Mouse (Mus musculus) heart, postnatal 10 days (tissue): ENCODE results near the gene Fzr1. TPM values are rescaled to one million over a fixed set of nuclear protein-coding genes. Genes with fewer than 3 reads are reported as not detected.

Experiments
- DNase-seq, 2 experiments: peaks; one replicate each; pipeline ENCODE4 v3.0.0; 2021
- intact Hi-C: fragments of 180-260 bp; cut with DNase I; formaldehyde crosslinking; loops from one replicate; pipeline ENCODE4 v1.15.1; 2025
- total RNA-seq, 2 experiments: library from RNA; stranded (reverse); gene quantifications; 2 replicates each; pipeline ENCODE4 v1.2.3; 2021

Gene Fzr1
- 10 to 100 TPM; 39.7 to 41.2 TPM for total RNA-seq

GRCm38 (mm10) chr10:81377793-81378552, at the start of gene Fzr1:
Gene Fzr1 (minus strand): TSS chr10:81378516.
- intact Hi-C loops, result loop anchor here (2.0 kb wide), 1 partner anchor 19 kb away; no protein-coding TSS in a partner anchor
- DNase-seq, result peak in 1 of 2 experiments; percentile 34

- DNase-seq, result peak; percentile 11 to 25
- intact Hi-C loops, result loop anchor here (1.0 kb wide), 1 partner anchor 14 kb away; no protein-coding TSS in a partner anchor
Measured at GRCm38 (mm10) chr10:81427804-81428506, 49.6 kb upstream of the Fzr1 start.

DNA sequence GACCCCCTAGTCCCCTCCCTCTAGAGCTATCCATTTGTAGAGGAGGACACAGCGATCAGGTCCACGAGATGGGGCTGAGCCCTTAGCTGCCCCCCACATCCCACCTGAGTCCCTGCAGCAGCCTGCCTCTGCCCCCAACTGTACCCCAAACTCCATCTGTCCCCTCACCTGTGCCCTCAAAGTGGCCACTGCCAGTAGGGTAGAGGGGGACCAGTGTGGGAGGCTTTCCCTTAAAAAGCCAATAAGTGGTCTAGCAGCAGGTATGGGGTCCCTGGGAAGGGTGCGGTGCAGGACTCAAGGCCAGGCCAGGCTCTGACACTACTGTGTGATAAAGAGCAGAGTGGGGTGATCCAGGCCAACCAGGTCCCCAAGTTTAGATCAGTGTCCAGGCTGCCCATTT, 49.0 kb upstream of the Fzr1 start:
- DNase-seq, result no peak
- intact Hi-C loops, result no loop called here

GRCm38 (mm10) chr10:81426897-81427296, 48.6 kb upstream of the Fzr1 start:
- intact Hi-C loops, result no loop called here
- DNase-seq, result peak; percentile 78 to 80

GRCm38 (mm10) chr10:81426081-81426671, 47.9 kb upstream of the Fzr1 start:
- DNase-seq, result peak; percentile 37 to 58
- intact Hi-C loops, result no loop called here

DNA sequence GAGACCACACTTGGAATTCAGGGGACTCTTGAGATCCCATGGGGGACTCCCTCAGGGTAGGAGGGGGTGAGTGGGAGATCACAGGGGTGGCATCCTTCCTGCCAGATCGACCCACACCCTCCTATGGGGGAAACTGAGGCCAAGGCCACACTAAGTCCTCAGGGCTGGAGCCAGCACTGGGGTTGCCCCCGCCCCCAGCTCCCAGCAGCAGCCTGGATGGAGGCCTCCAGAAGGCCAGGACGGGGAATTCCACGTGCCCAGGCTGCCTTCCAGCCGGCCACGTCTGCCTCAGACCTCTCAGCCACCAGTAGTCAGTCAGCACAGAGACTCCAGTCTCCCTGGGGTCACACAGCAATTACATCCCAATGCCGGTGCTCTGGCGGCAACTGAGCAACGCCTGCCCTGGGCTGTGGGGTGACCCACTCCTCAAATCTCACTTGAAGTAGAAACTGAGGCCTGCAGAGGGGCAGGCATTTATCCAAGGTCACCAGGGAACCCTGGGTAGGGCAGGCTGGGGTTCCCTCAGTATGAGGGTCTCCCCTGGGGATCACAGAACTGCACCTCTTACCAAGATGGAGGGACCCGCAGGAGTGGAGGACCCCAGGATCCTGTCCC, 47.0 kb upstream of the Fzr1 start:
- intact Hi-C loops, result loop anchor here (2.0 kb wide), 1 partner anchor 15 kb away; no protein-coding TSS in a partner anchor
- peak; percentile 76 to 81 for DNase-seq

DNA sequence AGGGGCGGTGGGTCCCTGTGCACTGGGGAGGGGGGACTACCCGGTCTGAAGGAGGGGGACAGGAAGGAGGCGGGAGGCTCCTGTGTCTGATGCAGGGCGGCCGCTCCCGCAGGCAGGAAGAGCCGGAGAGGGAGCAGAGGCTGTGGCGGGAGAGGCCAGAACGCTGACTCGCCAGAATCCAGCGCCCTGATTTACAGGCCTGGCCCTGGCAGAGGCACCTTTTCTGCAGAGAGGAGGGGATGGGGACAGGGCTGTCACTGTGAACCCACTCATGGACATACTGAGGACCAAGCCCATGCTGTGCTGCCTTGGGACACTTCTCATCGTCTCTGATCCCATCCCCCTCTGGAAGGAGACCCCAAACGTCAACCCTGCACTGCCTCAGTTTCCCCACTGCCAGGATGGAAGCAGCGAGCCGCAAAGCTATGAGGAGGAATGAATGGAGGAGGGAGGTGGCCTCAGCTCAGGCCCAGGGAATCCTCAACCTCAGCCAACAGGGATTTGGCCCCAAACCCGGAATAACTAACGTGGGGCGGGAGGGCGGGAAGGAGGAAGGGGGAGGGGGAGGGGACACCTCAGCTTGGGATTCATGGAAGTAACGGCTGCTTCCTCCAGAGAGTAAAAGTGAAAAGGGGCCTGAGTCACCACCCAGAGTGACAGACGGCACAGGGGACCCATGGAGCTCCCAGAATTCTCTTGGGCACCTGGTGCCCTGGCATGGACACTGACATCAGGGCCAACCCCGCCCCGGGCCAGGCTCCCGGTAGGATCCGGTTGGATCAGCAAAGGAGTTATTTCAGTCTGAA, 46.1 kb upstream of the Fzr1 start:
- intact Hi-C loops, result loop anchor here (2.0 kb wide), 1 partner anchor 14 kb away; no protein-coding TSS in a partner anchor
- DNase-seq, result peak; percentile 87

DNA sequence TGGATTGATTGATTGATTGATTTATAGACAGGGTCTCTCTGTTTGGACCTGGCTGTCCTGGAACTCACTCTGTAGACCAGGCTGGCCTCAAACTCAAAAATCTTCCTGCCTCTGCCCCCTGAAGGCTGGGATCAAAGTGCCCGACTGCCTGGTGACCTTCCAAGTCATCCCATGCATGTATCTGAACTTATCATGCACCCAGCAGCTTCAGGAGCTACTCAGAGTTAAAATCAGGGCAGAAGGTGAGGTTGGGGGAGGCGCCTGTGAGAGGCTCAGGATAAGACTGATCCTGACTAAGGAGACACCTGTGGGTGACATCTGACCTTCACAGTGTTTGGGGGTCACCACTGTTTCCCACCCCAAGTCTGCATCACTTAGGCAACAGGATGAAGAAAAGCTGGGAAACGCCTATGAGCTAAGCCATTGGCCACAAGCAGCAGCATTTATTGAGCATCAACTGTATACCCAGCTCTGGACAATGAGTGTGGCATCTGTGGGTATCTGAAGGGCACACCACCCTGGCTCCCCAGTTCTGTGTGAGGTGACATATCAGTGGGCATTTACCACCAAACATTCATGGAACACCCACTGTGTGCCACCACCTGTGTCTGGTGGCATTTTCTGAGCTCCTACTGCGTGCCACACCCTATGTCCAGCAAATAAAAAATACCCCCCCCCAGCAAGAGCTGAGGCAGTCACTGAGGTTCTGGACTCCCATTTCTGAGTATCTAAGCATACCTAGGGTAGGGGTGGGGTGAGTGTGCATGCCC, 45.3 kb upstream of the Fzr1 start:
- DNase-seq, result peak; percentile 8 to 10
- intact Hi-C loops, result loop anchor here (2.0 kb wide), 1 partner anchor 13 kb away; no protein-coding TSS in a partner anchor

DNA sequence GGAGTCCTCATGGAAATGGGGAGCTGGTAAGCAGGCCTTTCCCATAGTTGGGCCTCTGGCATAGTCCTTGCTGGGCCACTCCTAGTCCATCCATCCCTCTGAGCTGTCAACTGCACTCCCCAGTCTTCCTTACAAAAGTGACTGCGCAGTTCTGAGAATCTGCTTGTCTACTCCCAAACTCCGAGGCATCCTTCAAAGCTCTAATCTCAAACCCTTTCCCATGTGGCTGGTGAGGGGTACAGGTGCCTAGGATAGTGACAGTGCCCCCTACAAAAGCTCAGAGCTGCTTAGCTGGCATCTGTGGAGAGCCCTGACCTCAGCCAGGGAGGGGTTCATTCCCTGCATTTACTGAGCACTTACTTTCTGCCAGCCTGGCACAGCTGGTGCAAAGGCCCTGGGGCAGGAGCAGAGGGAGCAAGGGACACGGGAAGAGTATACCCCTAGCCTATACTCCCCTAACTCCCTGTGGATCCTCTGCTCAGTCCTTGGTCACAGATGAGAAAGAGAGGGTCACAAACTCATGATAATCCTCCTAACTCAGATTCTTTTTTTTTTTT, 44.4 kb upstream of the Fzr1 start:
- DNase-seq, result no peak
- intact Hi-C loops, result no loop called here

GRCm38 (mm10) chr10:81422191-81422590, 43.9 kb upstream of the Fzr1 start:
- intact Hi-C loops, result no loop called here
- DNase-seq, result no peak

DNA sequence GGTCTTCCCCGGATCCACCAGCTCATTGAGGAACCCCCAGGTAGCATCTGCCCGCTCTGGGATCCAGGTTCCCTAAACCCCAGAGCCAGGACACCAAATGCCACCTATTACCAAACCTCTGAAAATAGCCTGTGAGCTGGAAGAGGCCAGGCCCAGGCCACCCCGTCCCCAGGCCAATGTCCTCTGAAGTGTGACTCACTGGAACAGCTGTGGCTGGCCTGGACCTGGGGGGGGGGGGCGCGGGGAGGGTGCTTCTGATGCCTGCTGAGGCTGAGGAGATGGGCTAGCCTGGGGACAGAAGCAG, 43.4 kb upstream of the Fzr1 start:
- DNase-seq, result peak; percentile 52 to 59
- intact Hi-C loops, result no loop called here

GRCm38 (mm10) chr10:81421041-81421796, 42.9 kb upstream of the Fzr1 start:
- intact Hi-C loops, result no loop called here
- peak in 1 of 2 experiments; percentile 13 for DNase-seq

- DNase-seq, result peak in 1 of 2 experiments; percentile 5
- intact Hi-C loops, result no loop called here
Measured at GRCm38 (mm10) chr10:81420191-81420767, 42.0 kb upstream of the Fzr1 start.

- DNase-seq, result peak; percentile 3 to 5
- intact Hi-C loops, result no loop called here
Measured at GRCm38 (mm10) chr10:81419111-81419928, 41.0 kb upstream of the Fzr1 start.

GRCm38 (mm10) chr10:81418216-81419070, 40.1 kb upstream of the Fzr1 start:
- peak in 1 of 2 experiments; percentile 12 for DNase-seq
- intact Hi-C loops, result no loop called here
